Mouse (Mus musculus) G1E (cell line): ENCODE data around the gene Cyp27a1. TPM values are rescaled to one million over a fixed set of nuclear protein-coding genes. Genes with fewer than 3 reads are reported as not detected.

ENCODE experiments used
- ATAC-seq: 2 replicates; pipeline ENCODE4 v1.8.0; 2016; ENCODE audit warnings: mild to moderate bottlenecking; ENCODE audit not compliant: insufficient number of reproducible peaks, poor library complexity, low FRiP score, severe bottlenecking; ENCODE audit errors: extremely low read depth
- DNase-seq: peaks from one replicate; pipeline ENCODE4 v3.0.0; 2012; ENCODE audit warnings: low spot score
- H3K27me3 ChIP-seq: 2 replicates; pipeline ENCODE4 v1.6.1; 2012; ENCODE audit warnings: mild to moderate bottlenecking, low read length, inconsistent platforms; ENCODE audit not compliant: insufficient read depth
- H3K36me3 ChIP-seq: replicated peaks from 2 replicates; pipeline ENCODE3; 2012; ENCODE audit warnings: mild to moderate bottlenecking, inconsistent platforms
- H3K4me1 ChIP-seq: 2 replicates; pipeline ENCODE4 v1.6.1; 2012; ENCODE audit warnings: low read depth, low read length, inconsistent platforms, mixed read lengths; ENCODE audit not compliant: insufficient read depth
- H3K4me3 ChIP-seq: 2 replicates; pipeline ENCODE4 v1.5.1; 2012; ENCODE audit warnings: low read depth, mild to moderate bottlenecking, inconsistent platforms, low read length, moderate library complexity, mixed read lengths
- H3K9me3 ChIP-seq: replicated peaks from 2 replicates; pipeline ENCODE4 v1.6.1; 2012; ENCODE audit warnings: inconsistent platforms
- CTCF ChIP-seq: IDR thresholded peaks from 2 replicates; pipeline ENCODE4 v1.5.1; 2012; ENCODE audit warnings: low read depth, low read length, inconsistent platforms, mixed read lengths
- GATA1 ChIP-seq: IDR thresholded peaks from 2 replicates; pipeline ENCODE4 v1.6.1; 2012; ENCODE audit warnings: borderline replicate concordance, low read length, inconsistent platforms, mixed read lengths
- GATA2 ChIP-seq: IDR thresholded peaks from 2 replicates; pipeline ENCODE4 v1.6.1; 2012; ENCODE audit warnings: low read depth, low read length, inconsistent platforms, borderline replicate concordance
- POLR2AphosphoS5 ChIP-seq: IDR thresholded peaks from 2 replicates; pipeline ENCODE4 v1.6.1; 2012; ENCODE audit warnings: low read depth, low read length, inconsistent platforms; ENCODE audit not compliant: insufficient replicate concordance
- TAL1 ChIP-seq: conservative IDR thresholded peaks from 2 replicates; pipeline ENCODE4 v1.6.1; 2012; ENCODE audit warnings: low read depth, low read length, inconsistent platforms, mixed read lengths
- polyA plus RNA-seq: library from polyadenylated mRNA; stranded (reverse); fragments of >175 nt; gene quantifications from 2 replicates; pipeline ENCODE4 v1.2.3, GENCODE M21; 2012
- total RNA-seq, 2 experiments: library from RNA; stranded (forward) in 1 of 2; stranded (reverse) in 1 of 2; fragments of 200-1000 nt in 1 of 2; fragments of >200 nt in 1 of 2; fragmentation: Nextera tagmentation in 1 of 2; gene quantifications; 2 replicates each; pipeline ENCODE4 v1.2.3; 2014 to 2017

The Cyp27a1 gene
- total and polyA plus RNA-seq, 3 experiments: 0.55 TPM; not detected in 2

GRCm38 (mm10) chr1:74687131-74687530 lies 26.2 kb upstream of the Cyp27a1 start:
- no peaks in the 10 kb centered on the region for H3K9me3 ChIP-seq
- TF ChIP-seq GATA2 (no peak), GATA1 (no peak), POLR2AphosphoS5 (no peak), CTCF (no peak), TAL1 (no peak)
- no peaks in the 10 kb centered on the region for H3K4me1 ChIP-seq
- H3K27me3 ChIP-seq: no peaks in the 10 kb centered on the region
- H3K4me3 ChIP-seq: no peak overlapping the region
- H3K36me3 ChIP-seq: peaks cover 94% of the 10 kb centered on the region
- ATAC-seq (no peak), DNase-seq (no peak)

- no peaks in the 10 kb centered on the region for H3K9me3 ChIP-seq
- DNase-seq (no peak), ATAC-seq (no peak)
- no peaks in the 10 kb centered on the region; the same call in 1 of the 2 replicates for H3K4me1 ChIP-seq
- TF ChIP-seq POLR2AphosphoS5 (no peak), GATA2 (no peak), CTCF (no peak), GATA1 (no peak), TAL1 (no peak)
- H3K4me3 ChIP-seq: no peak overlapping the region
- peaks cover 89% of the 10 kb centered on the region for H3K36me3 ChIP-seq
- no peaks in the 10 kb centered on the region for H3K27me3 ChIP-seq
Observed at GRCm38 (mm10) chr1:74693891-74694583, 19.3 kb upstream of the Cyp27a1 start.

- H3K4me1 ChIP-seq: no peaks in the 10 kb centered on the region; the same call in 1 of the 2 replicates
- no peak for ATAC-seq
- TF ChIP-seq GATA2 (no peak), TAL1 (no peak)
- H3K36me3 ChIP-seq: peaks cover 87% of the 10 kb centered on the region
- H3K9me3 ChIP-seq: no peaks in the 10 kb centered on the region
- no peak overlapping the region for H3K4me3 ChIP-seq
- DNase-seq: no peak
- H3K27me3 ChIP-seq: no peaks in the 10 kb centered on the region
Observed at GRCm38 (mm10) chr1:74695836-74696235, 17.5 kb upstream of the Cyp27a1 start.

GRCm38 (mm10) chr1:74697416-74697815 lies 16.0 kb upstream of the Cyp27a1 start:
- peaks cover 83% of the 10 kb centered on the region for H3K36me3 ChIP-seq
- H3K4me1 ChIP-seq: no peaks in the 10 kb centered on the region; the same call in 1 of the 2 replicates
- no peaks in the 10 kb centered on the region for H3K9me3 ChIP-seq
- no peak for DNase-seq
- H3K27me3 ChIP-seq: no peaks in the 10 kb centered on the region
- no peak for ATAC-seq
- TF ChIP-seq CTCF (no peak), TAL1 (no peak), GATA2 (no peak), POLR2AphosphoS5 (no peak), GATA1 (no peak)
- no peak overlapping the region for H3K4me3 ChIP-seq

GRCm38 (mm10) chr1:74698353-74698752 lies 15.0 kb upstream of the Cyp27a1 start:
- Histone ChIP-seq H3K4me1 (no peaks in the 10 kb centered on the region; the same call in 1 of the 2 replicates), H3K4me3 (no peak overlapping the region), H3K27me3 (no peaks in the 10 kb centered on the region), H3K9me3 (no peaks in the 10 kb centered on the region), H3K36me3 (peaks cover 85% of the 10 kb centered on the region)
- ATAC-seq (no peak), DNase-seq (no peak)
- TF ChIP-seq GATA1: no peak
- TF ChIP-seq TAL1: no peak
- TF ChIP-seq POLR2AphosphoS5: no peak
- TF ChIP-seq GATA2: no peak
- TF ChIP-seq CTCF: no peak

- no peak overlapping the region for H3K4me3 ChIP-seq
- no peaks in the 10 kb centered on the region for H3K9me3 ChIP-seq
- DNase-seq (no peak), ATAC-seq (no peak)
- no peaks in the 10 kb centered on the region; the same call in 1 of the 2 replicates for H3K4me1 ChIP-seq
- peaks cover 82% of the 10 kb centered on the region for H3K36me3 ChIP-seq
- TF ChIP-seq POLR2AphosphoS5 (no peak), GATA1 (no peak), GATA2 (no peak), TAL1 (no peak), CTCF (no peak)
- no peaks in the 10 kb centered on the region for H3K27me3 ChIP-seq
Observed at GRCm38 (mm10) chr1:74698791-74699190, 14.6 kb upstream of the Cyp27a1 start.

GRCm38 (mm10) chr1:74702142-74702553 lies 11.2 kb upstream of the Cyp27a1 start:
- ATAC-seq: no peak
- TF ChIP-seq POLR2AphosphoS5: no peak
- no peak for TF ChIP-seq GATA1

More at GRCm38 (mm10) chr1:74702142-74702553, 11.2 kb upstream of the Cyp27a1 start:
- Histone ChIP-seq H3K4me3 (no peak overlapping the region), H3K9me3 (no peaks in the 10 kb centered on the region), H3K27me3 (no peaks in the 10 kb centered on the region), H3K4me1 (no peaks in the 10 kb centered on the region; the same call in 1 of the 2 replicates), H3K36me3 (peaks cover 57% of the 10 kb centered on the region)
- DNase-seq: no peak
